Mouse (Mus musculus) heart, embryonic 16.5 days (tissue): ENCODE measurements around the gene Myoc. TPM values are rescaled to one million over a fixed set of nuclear protein-coding genes. Genes with fewer than 3 reads are reported as not detected.

Experiments used
- ATAC-seq: fragments of 200-750 bp; cut with Nextera tagmentation; replicated peaks from 2 replicates; pipeline ENCODE4 v1.8.0; 2017; ENCODE audit warnings: moderate number of reproducible peaks; ENCODE audit not compliant: insufficient read depth, low FRiP score; ENCODE audit errors: extremely low read depth
- H3K27ac ChIP-seq: fragments of 300-500 bp; sonication (generic); 2 replicates; pipeline ENCODE4 v1.5.1; 2014; ENCODE audit warnings: mild to moderate bottlenecking, low read length, control low read depth, moderate library complexity
- H3K27me3 ChIP-seq: fragments of 300-500 bp; sonication (generic); 2 replicates; pipeline ENCODE4 v1.6.1; 2014; ENCODE audit warnings: low read length, mixed read lengths; ENCODE audit not compliant: control insufficient read depth, insufficient read depth
- H3K36me3 ChIP-seq: fragments of 300-500 bp; sonication (generic); 2 replicates; pipeline ENCODE4 v1.6.1; 2014; ENCODE audit not compliant: control insufficient read depth, insufficient read depth
- H3K4me1 ChIP-seq: fragments of 300-500 bp; sonication (generic); 2 replicates; pipeline ENCODE4 v1.6.1; 2014; ENCODE audit warnings: low read length, mixed read lengths; ENCODE audit not compliant: control insufficient read depth, insufficient read depth
- H3K4me2 ChIP-seq: fragments of 300-500 bp; sonication (generic); 2 replicates; pipeline ENCODE4 v1.6.1; 2014; ENCODE audit warnings: low read depth, mild to moderate bottlenecking, control low read depth, low read length
- H3K4me3 ChIP-seq: fragments of 300-500 bp; sonication (generic); 2 replicates; pipeline ENCODE4 v1.5.1; 2014; ENCODE audit warnings: mild to moderate bottlenecking, control low read depth, low read length
- H3K9ac ChIP-seq: fragments of 300-500 bp; sonication (generic); 2 replicates; pipeline ENCODE4 v1.6.1; 2014; ENCODE audit warnings: low read length, control low read depth
- H3K9me3 ChIP-seq: fragments of 300-500 bp; sonication (generic); replicated peaks from 2 replicates; pipeline ENCODE4 v1.6.1; 2016; ENCODE audit warnings: low read length; ENCODE audit not compliant: control insufficient read depth
- WGBS: fragments of 180-500 bp; shearing (Covaris S2); extraction: QIAGEN DNeasy Blood & Tissue Kit; methylation state at CpG from one replicate; pipeline ENCODE4 v1.1.7; 2014; 5-methylcytosine and 5-hydroxymethylcytosine counted together
- polyA plus RNA-seq: library from polyadenylated mRNA; unstranded; fragments of >200 nt; fragmentation: Nextera tagmentation; extraction: Ambion mirVana; gene quantifications from 2 replicates; pipeline ENCODE4 v1.2.1, GENCODE M21; 2015

The Myoc gene
- polyA plus RNA-seq, result 0.07 TPM in 1 of 2 replicates, not detected in the other

- H3K4me2 ChIP-seq, result no peak within 1 kb of the TSS
- no peaks in the 10 kb centered on the region for H3K36me3 ChIP-seq
- no peak within 1 kb of the TSS for H3K4me3 ChIP-seq
- H3K9ac ChIP-seq, result no peak within 1 kb of the TSS
- WGBS, result 74% methylated on average over 10 of the region's 10 CpGs
- no peak for ATAC-seq
- H3K9me3 ChIP-seq, result 0 out of 2 replicates have a peak, but pooled peaks cover 3% of the 10 kb centered on the region
- no peak within 1 kb of the TSS for H3K27ac ChIP-seq
- H3K27me3 ChIP-seq, result no peaks in the 10 kb centered on the region
- H3K4me1 ChIP-seq, result no peaks in the 10 kb centered on the region
Measured at GRCm38 (mm10) chr1:162639051-162639750, at the start of gene Myoc. Gene Myoc (plus strand): TSS chr1:162639155.

GRCm38 (mm10) chr1:162589443-162589842 lies 49.5 kb upstream of the Myoc start:
- ATAC-seq, result no peak
- no peak overlapping the region; the same call in 1 of the 2 replicates for H3K9ac ChIP-seq
- no peak overlapping the region for H3K27ac ChIP-seq
- peaks cover 5% of the 10 kb centered on the region for H3K4me1 ChIP-seq
- no peaks in the 10 kb centered on the region for H3K9me3 ChIP-seq
- H3K27me3 ChIP-seq, result no peaks in the 10 kb centered on the region
- 15% methylated on average over 9 of the region's 9 CpGs for WGBS
- H3K4me3 ChIP-seq, result no peak overlapping the region
- H3K36me3 ChIP-seq, result peaks cover 4% of the 10 kb centered on the region; the same call in 1 of the 2 replicates
- peak overlapping the region; percentile 22; the same call in 1 of the 2 replicates for H3K4me2 ChIP-seq

GRCm38 (mm10) chr1:162590415-162590997 lies 48.4 kb upstream of the Myoc start:
- Histone ChIP-seq H3K9me3 (no peaks in the 10 kb centered on the region), H3K4me3 (no peak overlapping the region), H3K36me3 (peaks cover 6% of the 10 kb centered on the region; the same call in 1 of the 2 replicates), H3K27ac (no peak overlapping the region), H3K4me2 (no peak overlapping the region), H3K4me1 (peaks cover 5% of the 10 kb centered on the region), H3K27me3 (no peaks in the 10 kb centered on the region), H3K9ac (no peak overlapping the region)
- ATAC-seq, result no peak
- WGBS, result 53% methylated on average over 8 of the region's 8 CpGs

- Histone ChIP-seq H3K4me2 (no peak overlapping the region), H3K9me3 (no peaks in the 10 kb centered on the region), H3K27me3 (no peaks in the 10 kb centered on the region), H3K36me3 (peaks cover 23% of the 10 kb centered on the region), H3K4me1 (peaks cover 4% of the 10 kb centered on the region; the same call in 1 of the 2 replicates), H3K4me3 (no peak overlapping the region), H3K9ac (no peak overlapping the region), H3K27ac (no peak overlapping the region)
- no peak for ATAC-seq
- WGBS, result 44% methylated on average over 3 of the region's 3 CpGs
Measured at GRCm38 (mm10) chr1:162597379-162598102, 41.4 kb upstream of the Myoc start.

- ATAC-seq, result no peak
- WGBS, result 90% methylated on average over 5 of the region's 5 CpGs
- Histone ChIP-seq H3K9ac (no peak overlapping the region), H3K4me2 (no peak overlapping the region), H3K36me3 (peaks cover 28% of the 10 kb centered on the region), H3K4me3 (no peak overlapping the region), H3K9me3 (no peaks in the 10 kb centered on the region), H3K27ac (no peak overlapping the region), H3K27me3 (no peaks in the 10 kb centered on the region), H3K4me1 (peaks cover 4% of the 10 kb centered on the region; the same call in 1 of the 2 replicates)
Measured at GRCm38 (mm10) chr1:162599617-162600016, 39.3 kb upstream of the Myoc start.

- Histone ChIP-seq H3K9ac (no peak overlapping the region), H3K27me3 (no peaks in the 10 kb centered on the region), H3K36me3 (peaks cover 25% of the 10 kb centered on the region), H3K4me1 (peaks cover 4% of the 10 kb centered on the region; the same call in 1 of the 2 replicates), H3K4me3 (no peak overlapping the region), H3K9me3 (no peaks in the 10 kb centered on the region), H3K4me2 (no peak overlapping the region), H3K27ac (no peak overlapping the region)
- 79% methylated on average over 4 of the region's 4 CpGs for WGBS
- no peak for ATAC-seq
Measured at GRCm38 (mm10) chr1:162601288-162601687, 37.7 kb upstream of the Myoc start.

- no peak overlapping the region for H3K4me2 ChIP-seq
- 0 out of 2 replicates have a peak, but pooled peaks cover 2% of the 10 kb centered on the region for H3K36me3 ChIP-seq
- no peak overlapping the region for H3K27ac ChIP-seq
- no peaks in the 10 kb centered on the region for H3K9me3 ChIP-seq
- 22% methylated on average over 1 of the region's 1 CpGs for WGBS
- H3K27me3 ChIP-seq, result no peaks in the 10 kb centered on the region
- no peak overlapping the region for H3K9ac ChIP-seq
- no peak overlapping the region for H3K4me3 ChIP-seq
- ATAC-seq, result no peak
- H3K4me1 ChIP-seq, result no peaks in the 10 kb centered on the region
Measured at GRCm38 (mm10) chr1:162608127-162608526, 30.8 kb upstream of the Myoc start.

- Histone ChIP-seq H3K9ac (no peak overlapping the region), H3K4me2 (no peak overlapping the region), H3K9me3 (no peaks in the 10 kb centered on the region), H3K4me1 (no peaks in the 10 kb centered on the region), H3K4me3 (no peak overlapping the region), H3K36me3 (no peaks in the 10 kb centered on the region), H3K27me3 (no peaks in the 10 kb centered on the region), H3K27ac (no peak overlapping the region)
- 37% methylated on average over 9 of the region's 9 CpGs for WGBS
- ATAC-seq, result no peak
Measured at GRCm38 (mm10) chr1:162609633-162610250, 29.2 kb upstream of the Myoc start.
